Mouse (Mus musculus): ENCODE results near the gene Gm13272. TPM values are rescaled to one million over a fixed set of nuclear protein-coding genes. Genes with fewer than 3 reads are reported as not detected.
A peak's percentile ranks its signal among the peaks of the same experiment; 100 is the strongest.
"Not testable (repeated sequence)": the region's sequence is repeated elsewhere in the genome, so short reads cannot be mapped to it uniquely, and the experiment has no call there.

The Gm13272 gene
- polyA plus RNA-seq, 1 experiment from 2014 or later, result not detected

DNA sequence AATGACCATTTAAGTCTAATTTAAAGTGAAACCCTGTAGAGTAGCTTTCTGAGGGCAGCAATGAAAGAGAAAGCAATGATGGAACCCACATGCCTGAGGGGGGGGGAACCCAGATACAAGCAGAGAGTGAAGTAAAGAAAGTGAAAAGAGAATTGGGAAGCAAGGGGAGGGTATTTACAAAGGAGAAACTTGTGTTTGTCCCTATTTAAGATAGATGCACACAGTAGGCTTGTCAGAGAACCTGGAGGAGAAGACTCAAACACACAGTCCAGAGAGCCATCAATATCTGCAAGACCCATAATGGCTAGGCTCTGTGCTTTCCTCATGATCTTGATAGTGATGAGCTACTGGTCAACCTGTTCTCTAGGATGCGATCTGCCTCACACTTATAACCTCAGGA, 40.0 kb downstream of the Gm13272 start, which contains the start of gene Ifna11:
Ifna11 (plus strand) TSS at position 301 of the 400 bp plus-strand sequence.
- WGBS, result 87% methylated on average over 1 of the region's 1 CpGs
- H3K4me2 ChIP-seq (ENCODE audit: low read depth, low read length), result no peak within 1 kb of the TSS
- H3K27ac ChIP-seq (replicated peaks; ENCODE audit: low read depth, low read length), result no peak within 1 kb of the TSS
- H3K4me3 ChIP-seq (ENCODE audit: low read depth, low read length), result no peak within 1 kb of the TSS
- ATAC-seq (replicated peaks; ENCODE audit: insufficient number of reproducible peaks, low FRiP score, low TSS enrichment, low read depth) (no peak), DNase-seq (ENCODE audit: low spot score) (no peak)
- no peak within 1 kb of the TSS for H3K9ac ChIP-seq (replicated peaks; ENCODE audit: low read length)
- H3K27me3 ChIP-seq (ENCODE audit: control insufficient read depth, insufficient read depth, low read length), result no peaks in the 10 kb centered on the region
- H3K36me3 ChIP-seq (replicated peaks; ENCODE audit: control insufficient read depth, insufficient read depth, low read depth, low read length), result no peaks in the 10 kb centered on the region
- no peaks in the 10 kb centered on the region for H3K4me1 ChIP-seq (ENCODE audit: control insufficient read depth, insufficient read depth, low read length)
- H3K9me3 ChIP-seq (replicated peaks; ENCODE audit: control insufficient read depth, low read length), result no peaks in the 10 kb centered on the region

DNA sequence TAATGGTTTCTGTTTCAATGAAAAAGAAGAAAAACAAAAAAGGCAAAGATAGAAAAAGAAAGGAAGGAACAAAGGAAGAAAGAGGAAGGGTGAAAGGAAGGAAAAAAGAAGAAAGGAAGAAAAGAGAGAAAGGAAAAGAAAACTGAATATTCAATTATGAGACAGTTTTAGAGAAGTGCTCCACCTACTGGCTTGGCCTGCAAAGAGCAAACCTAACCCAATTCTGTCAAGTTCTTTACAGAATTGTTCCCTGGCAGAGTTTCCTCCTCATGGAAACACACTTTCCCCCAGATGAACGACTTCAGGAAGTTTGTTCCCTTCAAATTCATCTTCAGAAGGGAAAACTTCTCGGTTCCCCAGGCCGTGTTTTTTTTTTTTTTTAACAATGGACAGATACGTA, 43.3 kb downstream of the Gm13272 start:
- Histone ChIP-seq H3K27ac (replicated peaks; ENCODE audit: low read depth, low read length) (no peak overlapping the region), H3K27me3 (ENCODE audit: control insufficient read depth, insufficient read depth, low read length) (no peaks in the 10 kb centered on the region), H3K4me1 (ENCODE audit: control insufficient read depth, insufficient read depth, low read length) (no peaks in the 10 kb centered on the region), H3K36me3 (replicated peaks; ENCODE audit: control insufficient read depth, insufficient read depth, low read depth, low read length) (no peaks in the 10 kb centered on the region), H3K4me2 (ENCODE audit: low read depth, low read length) (no peak overlapping the region), H3K9me3 (replicated peaks; ENCODE audit: control insufficient read depth, low read length) (no peaks in the 10 kb centered on the region), H3K4me3 (ENCODE audit: low read depth, low read length) (no peak overlapping the region), H3K9ac (replicated peaks; ENCODE audit: low read length) (no peak overlapping the region)
- WGBS, result 24% methylated on average over 4 of the region's 4 CpGs
- DNase-seq (ENCODE audit: low spot score) (peak; percentile 39), ATAC-seq (replicated peaks; ENCODE audit: insufficient number of reproducible peaks, low FRiP score, low TSS enrichment, low read depth) (no peak)

DNA sequence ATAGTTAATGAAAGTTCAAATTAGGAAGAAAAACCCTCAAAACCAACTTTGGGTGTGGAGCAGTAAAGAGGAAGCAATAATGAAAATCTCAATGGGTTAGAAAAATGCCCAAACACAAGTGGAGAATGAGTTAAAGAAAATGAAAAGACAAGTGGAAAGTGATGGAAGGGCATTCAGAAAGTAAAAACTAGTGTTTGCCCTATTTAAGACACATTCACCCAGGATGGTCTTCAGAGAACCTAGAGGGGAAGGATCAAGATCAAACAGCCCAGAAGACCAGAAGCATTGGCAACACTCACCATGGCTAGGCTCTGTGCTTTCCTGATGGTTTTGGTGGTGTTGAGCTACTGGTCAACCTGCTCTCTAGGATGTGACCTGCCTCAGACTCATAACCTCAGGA, 47.5 kb downstream of the Gm13272 start, which contains the start of gene Ifna6:
Ifna6 (plus strand) TSS at position 301 of the 400 bp plus-strand sequence.
- not testable (repeated sequence) for H3K27me3 ChIP-seq (ENCODE audit: control insufficient read depth, insufficient read depth, low read length); H3K27ac ChIP-seq (replicated peaks; ENCODE audit: low read depth, low read length); DNase-seq (ENCODE audit: low spot score); H3K36me3 ChIP-seq (replicated peaks; ENCODE audit: control insufficient read depth, insufficient read depth, low read depth, low read length); ATAC-seq (replicated peaks; ENCODE audit: insufficient number of reproducible peaks, low FRiP score, low TSS enrichment, low read depth); H3K4me3 ChIP-seq (ENCODE audit: low read depth, low read length); H3K4me2 ChIP-seq (ENCODE audit: low read depth, low read length); H3K4me1 ChIP-seq (ENCODE audit: control insufficient read depth, insufficient read depth, low read length); H3K9ac ChIP-seq (replicated peaks; ENCODE audit: low read length); H3K9me3 ChIP-seq (replicated peaks; ENCODE audit: control insufficient read depth, low read length)

Other genes starting within 250 kb of the Gm13272 start
- not detected in 2 replicates for gene Ifna15, start 221.6 kb upstream of the Gm13272 start, polyA plus RNA-seq (2014; fragmentation: Nextera tagmentation; extraction: Ambion mirVana)
- gene Ifna14, start 208.1 kb upstream of the Gm13272 start, polyA plus RNA-seq (2014; fragmentation: Nextera tagmentation; extraction: Ambion mirVana), result not detected in 2 replicates
- gene Ifna9, start 187.5 kb upstream of the Gm13272 start, polyA plus RNA-seq (2014; fragmentation: Nextera tagmentation; extraction: Ambion mirVana), result not detected in 2 replicates
- not detected in 2 replicates for gene Ifna12, start 176.5 kb upstream of the Gm13272 start, polyA plus RNA-seq (2014; fragmentation: Nextera tagmentation; extraction: Ambion mirVana)
- not detected in 2 replicates for gene C87499, start 145.4 kb upstream of the Gm13272 start, polyA plus RNA-seq (2014; fragmentation: Nextera tagmentation; extraction: Ambion mirVana)
- 0.26 TPM in 1 of 2 replicates, not detected in the other for gene Ifna13, start 135.4 kb upstream of the Gm13272 start, polyA plus RNA-seq (2014; fragmentation: Nextera tagmentation; extraction: Ambion mirVana)
- gene Ifna16, start 102.9 kb upstream of the Gm13272 start, polyA plus RNA-seq (2014; fragmentation: Nextera tagmentation; extraction: Ambion mirVana), result not detected in 2 replicates
- not detected in 2 replicates for gene Ifna2, start 95.9 kb upstream of the Gm13272 start, polyA plus RNA-seq (2014; fragmentation: Nextera tagmentation; extraction: Ambion mirVana)
- not detected in 2 replicates for gene Ifnab, start 88.5 kb upstream of the Gm13272 start, polyA plus RNA-seq (2014; fragmentation: Nextera tagmentation; extraction: Ambion mirVana)
- 1.6 and 1.7 TPM in 2 replicates for gene Gm26566, start 58.0 kb upstream of the Gm13272 start, polyA plus RNA-seq (2014; fragmentation: Nextera tagmentation; extraction: Ambion mirVana)
- gene Klhl9, start 57.4 kb upstream of the Gm13272 start, polyA plus RNA-seq (2014; fragmentation: Nextera tagmentation; extraction: Ambion mirVana), result 162 and 180 TPM in 2 replicates
- not detected in 2 replicates for gene Gm13271, start 25.0 kb upstream of the Gm13272 start, polyA plus RNA-seq (2014; fragmentation: Nextera tagmentation; extraction: Ambion mirVana)
- gene Gm13283, start 19.7 kb upstream of the Gm13272 start, polyA plus RNA-seq (2014; fragmentation: Nextera tagmentation; extraction: Ambion mirVana), result 0.20 and 0.28 TPM in 2 replicates
- 0.22 TPM in 1 of 2 replicates, not detected in the other for gene Gm13290, start 6.0 kb upstream of the Gm13272 start, polyA plus RNA-seq (2014; fragmentation: Nextera tagmentation; extraction: Ambion mirVana)
- not detected in 2 replicates for gene Gm13289, start 2.9 kb upstream of the Gm13272 start, polyA plus RNA-seq (2014; fragmentation: Nextera tagmentation; extraction: Ambion mirVana)
- 0.28 TPM in 1 of 2 replicates, not detected in the other for gene Ifnz, start 2.3 kb downstream of the Gm13272 start, polyA plus RNA-seq (2014; fragmentation: Nextera tagmentation; extraction: Ambion mirVana)
- not detected in 2 replicates for gene Gm13276, start 5.9 kb downstream of the Gm13272 start, polyA plus RNA-seq (2014; fragmentation: Nextera tagmentation; extraction: Ambion mirVana)
- not detected in 2 replicates for gene Gm13277, start 8.8 kb downstream of the Gm13272 start, polyA plus RNA-seq (2014; fragmentation: Nextera tagmentation; extraction: Ambion mirVana)
- gene Gm13278, start 11.7 kb downstream of the Gm13272 start, polyA plus RNA-seq (2014; fragmentation: Nextera tagmentation; extraction: Ambion mirVana), result not detected in 2 replicates
- not detected in 2 replicates for gene Gm13275, start 14.6 kb downstream of the Gm13272 start, polyA plus RNA-seq (2014; fragmentation: Nextera tagmentation; extraction: Ambion mirVana)
- not detected in 2 replicates for gene Gm13279, start 17.5 kb downstream of the Gm13272 start, polyA plus RNA-seq (2014; fragmentation: Nextera tagmentation; extraction: Ambion mirVana)
- 0.86 and 1.2 TPM in 2 replicates for gene Gm13285, start 19.8 kb downstream of the Gm13272 start, polyA plus RNA-seq (2014; fragmentation: Nextera tagmentation; extraction: Ambion mirVana)
- not detected in 2 replicates for gene Gm13287, start 23.4 kb downstream of the Gm13272 start, polyA plus RNA-seq (2014; fragmentation: Nextera tagmentation; extraction: Ambion mirVana)
- gene Gm13288, start 25.7 kb downstream of the Gm13272 start, polyA plus RNA-seq (2014; fragmentation: Nextera tagmentation; extraction: Ambion mirVana), result not detected in 2 replicates
- not detected in 2 replicates for gene Ifna7, start 36.4 kb downstream of the Gm13272 start, polyA plus RNA-seq (2014; fragmentation: Nextera tagmentation; extraction: Ambion mirVana)
- not detected in 2 replicates for gene Ifna11, start 40.1 kb downstream of the Gm13272 start, polyA plus RNA-seq (2014; fragmentation: Nextera tagmentation; extraction: Ambion mirVana)
- gene Ifna6, start 47.6 kb downstream of the Gm13272 start, polyA plus RNA-seq (2014; fragmentation: Nextera tagmentation; extraction: Ambion mirVana), result not detected in 2 replicates
- gene Ifna5, start 55.7 kb downstream of the Gm13272 start, polyA plus RNA-seq (2014; fragmentation: Nextera tagmentation; extraction: Ambion mirVana), result not detected in 2 replicates
- not detected in 2 replicates for gene Ifna4, start 62.0 kb downstream of the Gm13272 start, polyA plus RNA-seq (2014; fragmentation: Nextera tagmentation; extraction: Ambion mirVana)
- not detected in 2 replicates for gene Ifna1, start 70.2 kb downstream of the Gm13272 start, polyA plus RNA-seq (2014; fragmentation: Nextera tagmentation; extraction: Ambion mirVana)
- gene Ifne, start 100.4 kb downstream of the Gm13272 start, polyA plus RNA-seq (2014; fragmentation: Nextera tagmentation; extraction: Ambion mirVana), result not detected in 2 replicates

Data from embryonic facial prominence, embryonic 11.5 days (tissue).